Mouse (Mus musculus): ENCODE results near the gene Carm1. TPM values are rescaled to one million over a fixed set of nuclear protein-coding genes. Genes with fewer than 3 reads are reported as not detected.
"Not testable (repeated sequence)": the region's sequence is repeated elsewhere in the genome, so short reads cannot be mapped to it uniquely, and the experiment has no call there.

Carm1 gene
- total RNA-seq, 2 experiments from 2014 or later: 73.8 to 74.8 TPM

- no peak for DNase-seq (ENCODE audit: low spot score in 2 of 2)
Observed at GRCm38 (mm10) chr9:21536501-21536900, 10.2 kb upstream of the Carm1 start.

- DNase-seq (ENCODE audit: low spot score in 2 of 2): no peak
Observed at GRCm38 (mm10) chr9:21537009-21537408, 9.7 kb upstream of the Carm1 start.

GRCm38 (mm10) chr9:21539981-21540753 lies 6.5 kb upstream of the Carm1 start:
- DNase-seq (ENCODE audit: low spot score in 2 of 2): no peak

DNA sequence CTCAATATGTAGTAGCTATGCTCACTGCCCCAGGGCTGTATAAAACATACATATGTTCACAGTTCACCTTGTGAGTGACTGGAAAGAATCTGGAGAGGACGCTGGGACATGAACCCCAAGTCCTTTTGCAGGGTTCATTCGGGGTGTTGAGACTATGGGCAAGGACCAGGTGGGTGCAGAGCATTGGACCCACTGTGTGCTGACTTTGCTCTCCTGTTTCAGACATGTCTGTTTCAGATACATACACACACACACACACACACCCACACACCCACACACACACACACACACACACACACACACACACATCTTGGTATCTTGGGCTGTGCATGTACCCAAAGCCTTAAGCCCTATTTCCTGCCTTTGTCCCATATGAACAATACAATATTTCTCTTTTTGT lies 4.7 kb upstream of the Carm1 start:
- not testable (repeated sequence) for DNase-seq (ENCODE audit: low spot score in 2 of 2)

DNA sequence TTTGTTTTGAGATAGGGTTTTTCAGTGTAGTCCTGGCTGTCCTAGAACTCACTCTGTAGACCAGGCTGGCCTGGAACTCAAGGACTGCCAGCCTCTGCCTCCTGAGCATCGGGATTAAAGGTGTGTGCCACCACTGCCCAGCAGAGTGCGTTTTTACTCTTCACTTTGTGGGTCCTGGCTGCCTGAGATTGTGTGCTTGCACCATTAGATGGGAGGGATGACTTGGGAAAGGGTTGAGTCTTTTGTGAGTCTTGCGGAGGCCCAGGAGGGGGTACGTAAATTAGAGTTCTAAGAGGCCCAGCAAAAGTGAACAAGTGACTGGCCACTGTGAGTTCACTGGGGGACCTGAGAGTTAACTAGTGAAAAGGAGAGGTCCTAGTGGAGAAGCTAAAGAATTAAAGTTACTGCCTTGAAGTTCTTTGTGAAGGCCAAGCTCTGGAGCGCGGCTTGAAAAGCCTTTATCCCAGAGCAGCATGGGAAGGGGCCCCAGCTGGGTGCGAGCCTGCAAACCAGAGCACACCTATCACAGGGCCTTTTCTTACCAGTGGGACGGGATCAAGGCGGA lies 1.3 kb upstream of the Carm1 start:
- DNase-seq (ENCODE audit: low spot score in 2 of 2): no peak

GRCm38 (mm10) chr9:21545916-21546788 lies 542 bp upstream of the Carm1 start:
- DNase-seq (ENCODE audit: low spot score in 2 of 2): peak; percentile 99

GRCm38 (mm10) chr9:21547075-21547941 lies 614 bp downstream of the Carm1 start:
- peak; percentile 57 to 66 for DNase-seq (ENCODE audit: low spot score in 2 of 2)

- DNase-seq (ENCODE audit: low spot score in 2 of 2): no peak
Observed at GRCm38 (mm10) chr9:21551049-21551448, 4.4 kb downstream of the Carm1 start.

GRCm38 (mm10) chr9:21553607-21554273 lies 7.0 kb downstream of the Carm1 start:
- DNase-seq (ENCODE audit: low spot score in 2 of 2): no peak

DNA sequence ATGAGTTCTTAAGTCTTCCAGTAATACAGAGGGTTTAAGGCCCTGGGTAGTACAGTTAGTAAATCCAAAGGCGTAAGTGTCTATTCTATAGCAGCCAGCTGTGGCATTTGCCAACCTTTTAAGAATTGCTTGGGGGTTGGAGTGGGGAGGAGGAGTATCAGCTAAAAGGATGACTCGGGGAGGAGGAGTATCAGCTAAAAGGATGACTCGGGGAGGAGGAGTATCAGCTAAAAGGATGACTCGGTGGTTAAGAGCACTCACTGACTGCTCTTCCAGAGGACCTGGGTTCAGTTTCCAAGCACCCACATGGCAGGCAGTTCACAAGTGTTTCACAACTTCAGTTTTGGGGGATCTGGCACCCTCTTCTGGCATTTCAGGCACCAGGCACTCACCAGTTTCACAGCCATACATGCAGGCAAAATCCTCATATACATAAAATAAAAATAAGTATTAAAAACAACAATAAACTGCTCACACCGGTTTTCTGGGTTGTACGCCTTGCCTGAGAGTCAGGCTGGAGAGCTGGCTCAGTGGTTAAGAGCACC lies 8.6 kb downstream of the Carm1 start:
- DNase-seq (ENCODE audit: low spot score in 2 of 2): no peak

DNA sequence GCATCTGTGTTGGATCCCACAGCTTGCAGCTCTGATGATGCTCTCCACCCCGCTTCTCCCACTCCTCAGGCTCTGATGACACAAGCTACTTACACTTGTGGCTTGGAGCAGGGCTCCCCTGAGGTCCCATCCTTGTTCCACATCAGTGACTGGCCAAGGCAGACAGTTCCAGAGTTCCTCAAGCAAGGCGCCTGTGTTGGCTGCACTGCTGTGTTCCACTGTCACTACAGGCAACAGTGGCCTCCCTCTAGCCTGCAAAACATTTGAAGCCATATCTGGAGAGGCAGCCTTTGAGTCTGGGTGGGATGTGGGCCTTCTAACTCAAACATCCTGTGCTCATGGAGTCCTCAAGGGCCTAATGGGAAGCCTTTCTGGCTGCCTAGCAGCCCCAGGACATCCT lies 10.3 kb downstream of the Carm1 start:
- DNase-seq (ENCODE audit: low spot score in 2 of 2): no peak

DNA sequence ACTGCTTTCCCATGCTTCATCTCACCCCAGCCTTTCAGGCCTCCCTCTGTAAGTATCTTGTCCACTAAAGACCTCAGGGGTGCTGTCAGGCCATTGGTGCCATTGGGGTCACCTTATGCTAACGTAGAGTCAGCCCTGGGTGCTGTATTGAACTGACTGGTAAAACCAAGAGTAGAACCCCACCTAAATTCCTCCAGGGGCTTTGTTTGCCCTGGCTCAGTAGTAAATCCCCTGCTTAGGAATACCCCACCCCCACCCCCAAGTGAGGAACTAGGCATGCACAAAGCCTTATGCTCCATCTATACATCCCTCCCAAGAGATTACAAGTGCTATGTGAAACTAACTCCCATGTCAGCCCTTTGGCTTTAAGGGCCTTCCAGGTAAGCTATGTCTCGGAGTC lies 10.9 kb downstream of the Carm1 start:
- no peak for DNase-seq (ENCODE audit: low spot score in 2 of 2)

- no peak for DNase-seq (ENCODE audit: low spot score in 2 of 2)
Observed at GRCm38 (mm10) chr9:21558366-21558765, 11.7 kb downstream of the Carm1 start.

- DNase-seq (ENCODE audit: low spot score in 2 of 2): no peak
Observed at GRCm38 (mm10) chr9:21559151-21559550, 12.5 kb downstream of the Carm1 start.

GRCm38 (mm10) chr9:21564420-21564819 lies 17.7 kb downstream of the Carm1 start:
- DNase-seq (ENCODE audit: low spot score in 2 of 2): no peak

DNA sequence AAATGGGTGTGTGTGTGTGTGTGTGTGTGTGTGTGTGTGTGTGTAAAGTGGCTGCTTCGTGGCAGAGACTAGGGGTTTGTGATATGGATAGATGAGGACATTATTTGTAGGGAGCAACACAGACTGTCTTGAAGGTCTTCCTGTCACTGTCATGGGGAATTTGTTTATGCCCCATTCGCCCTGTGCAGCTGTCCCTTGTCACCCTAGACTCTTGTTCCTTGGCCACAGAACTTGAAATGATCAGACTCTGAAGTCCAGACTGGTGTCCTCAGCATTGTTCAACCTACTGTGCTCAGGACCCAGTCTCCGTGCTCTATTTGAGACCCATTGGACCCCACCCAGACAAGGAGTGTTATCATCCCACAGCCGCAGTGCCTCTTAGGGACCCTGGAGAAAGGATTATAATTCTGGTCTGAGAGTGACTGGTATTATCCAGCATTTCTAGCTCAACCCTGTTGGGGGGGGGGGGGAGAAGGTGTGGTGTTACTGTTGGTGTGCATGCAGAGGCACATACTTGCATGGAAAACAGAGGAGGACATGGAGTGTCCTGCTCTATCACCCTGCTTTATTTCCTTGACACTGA lies 18.4 kb downstream of the Carm1 start:
- DNase-seq (ENCODE audit: low spot score in 2 of 2): no peak

- no peak for DNase-seq (ENCODE audit: low spot score in 2 of 2)
Observed at GRCm38 (mm10) chr9:21566538-21566937, 19.8 kb downstream of the Carm1 start.

- no peak for DNase-seq (ENCODE audit: low spot score in 2 of 2)
Observed at GRCm38 (mm10) chr9:21567051-21567450, 20.4 kb downstream of the Carm1 start.

GRCm38 (mm10) chr9:21568657-21569255 lies 22.1 kb downstream of the Carm1 start:
- DNase-seq (ENCODE audit: low spot score in 2 of 2): no peak
